Mouse (Mus musculus) CH12.LX (cell line): ENCODE data around the gene Bspry.

Source experiments
- BHLHE40 ChIP-seq: IDR thresholded peaks from 2 replicates; pipeline ENCODE4 v1.6.1; 2011; ENCODE audit warnings: mild to moderate bottlenecking, low read depth, low read length, improper control_type of control experiment
- CHD2 ChIP-seq: IDR thresholded peaks from 2 replicates; pipeline ENCODE4 v1.6.1; 2011; ENCODE audit warnings: low read length, improper control_type of control experiment
- CTCF ChIP-seq, 2 experiments: IDR thresholded peaks in 1 of 2; conservative IDR thresholded peaks in 1 of 2; 2 replicates each; pipeline ENCODE4 v1.5.1; 2011 to 2012; ENCODE audit warnings: low read depth in 2 of 2, low read length in 2 of 2, improper control_type of control experiment in 1 of 2, inconsistent platforms in 1 of 2, mild to moderate bottlenecking in 1 of 2, moderate library complexity in 1 of 2
- EP300 ChIP-seq: IDR thresholded peaks from 2 replicates; pipeline ENCODE4 v1.6.1; 2011; ENCODE audit warnings: low read length, improper control_type of control experiment
- ETS1 ChIP-seq: conservative IDR thresholded peaks from 2 replicates; pipeline ENCODE4 v1.6.1; 2012; ENCODE audit warnings: low read depth, mild to moderate bottlenecking, inconsistent platforms, low read length, improper control_type of control experiment, moderate library complexity
- PAX5 ChIP-seq: IDR thresholded peaks from 2 replicates; pipeline ENCODE4 v1.6.1; 2012; ENCODE audit warnings: low read length, inconsistent platforms, mixed read lengths
- POLR2A ChIP-seq: IDR thresholded peaks from 2 replicates; pipeline ENCODE4 v1.6.1; 2011; ENCODE audit warnings: low read depth, mild to moderate bottlenecking, improper control_type of control experiment, low read length
- USF1 ChIP-seq: IDR thresholded peaks from 2 replicates; pipeline ENCODE4 v1.6.1; 2014; ENCODE audit warnings: low read depth, mild to moderate bottlenecking, inconsistent platforms, low read length, improper control_type of control experiment
- ZC3H11A ChIP-seq: IDR thresholded peaks from 2 replicates; pipeline ENCODE4 v1.6.1; 2012; ENCODE audit warnings: low read depth, mild to moderate bottlenecking, inconsistent platforms, low read length, improper control_type of control experiment

- TF ChIP-seq CHD2, result no peak
- no peak for TF ChIP-seq CTCF (conservative IDR thresholded peaks at IDR 0.05 in 1 of 2, IDR thresholded peaks at IDR 0.05 in 1 of 2; ENCODE audit: low read depth in 2 of 2, low read length in 2 of 2)
- TF ChIP-seq EP300, result no peak
- TF ChIP-seq POLR2A, result no peak
- TF ChIP-seq ZC3H11A, result no peak
- TF ChIP-seq PAX5, result no peak
- TF ChIP-seq BHLHE40, result no peak
- TF ChIP-seq USF1, result no peak
- TF ChIP-seq ETS1, result no peak
Measured at GRCm38 (mm10) chr4:62440544-62440943, 39.3 kb upstream of the Bspry start.
